Mouse (Mus musculus): ENCODE measurements around the gene Col4a6. TPM values are rescaled to one million over a fixed set of nuclear protein-coding genes. Genes with fewer than 3 reads are reported as not detected.

Col4a6 gene
- total RNA-seq, 2 experiments from 2014 or later, result 1.7 to 1.9 TPM

DNA sequence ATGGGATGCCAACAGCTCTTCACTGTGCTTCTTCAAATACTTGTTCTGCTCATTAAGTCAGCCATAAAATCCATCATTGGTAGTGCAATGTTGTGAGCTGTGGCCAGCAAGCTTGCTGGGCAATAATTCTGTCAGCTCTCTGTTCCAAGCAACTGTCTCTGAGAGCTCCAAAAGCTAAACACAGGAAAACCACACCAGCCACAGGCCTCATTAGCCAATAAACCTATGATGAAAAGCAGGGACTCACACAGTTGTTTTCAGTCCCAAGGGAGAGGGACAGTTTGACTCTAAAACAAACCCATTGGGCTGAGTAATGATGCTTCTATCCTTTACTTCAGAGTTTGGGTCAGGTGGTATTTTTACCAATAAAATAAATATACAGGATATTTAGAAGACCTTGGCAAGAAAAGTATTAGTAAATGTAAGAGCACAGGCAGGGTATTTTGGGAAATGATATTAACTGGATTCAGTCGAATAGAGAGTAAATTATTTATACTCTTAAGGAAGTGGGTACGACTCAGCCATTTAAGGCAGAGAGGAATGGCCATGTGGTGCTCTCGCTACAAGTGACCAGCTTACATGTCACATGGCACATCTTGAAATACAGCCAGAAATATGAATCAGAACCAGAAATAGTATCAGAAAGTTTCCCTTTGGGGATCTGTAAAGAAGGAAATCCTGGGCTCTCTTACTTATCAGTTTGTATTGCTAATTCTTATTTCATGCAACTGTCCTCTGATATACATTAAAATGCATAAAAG lies 181.0 kb downstream of the Col4a6 start:
- no peak for DNase-seq (ENCODE audit: extremely low spot score in 1 of 2, low spot score in 2 of 2)
- intact Hi-C loops (cut with DNase I), result no loop called here

GRCm38 (mm10) chrX:141276397-141276796 lies 197.5 kb downstream of the Col4a6 start:
- no peak for DNase-seq (ENCODE audit: extremely low spot score in 1 of 2, low spot score in 2 of 2)
- intact Hi-C loops (cut with DNase I), result no loop called here

DNA sequence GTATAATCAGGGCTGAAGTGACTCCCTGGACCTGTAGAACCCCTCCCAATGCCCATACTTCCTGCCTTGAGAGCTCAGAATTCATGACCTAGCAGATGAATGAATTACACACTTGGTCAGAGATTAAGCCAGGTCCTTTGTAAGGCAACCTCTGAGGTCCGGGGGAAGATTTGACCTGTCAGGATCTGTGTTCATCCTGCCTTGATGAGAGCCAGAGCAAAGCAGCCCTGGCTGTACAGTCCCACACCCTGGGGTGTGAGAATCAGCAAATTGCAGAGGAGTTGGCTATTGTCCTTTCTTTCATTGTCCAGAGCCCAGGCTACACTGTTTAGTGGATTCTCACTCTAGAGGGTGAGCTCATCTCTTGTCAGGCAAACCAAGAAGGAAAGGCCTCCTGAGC lies 207.9 kb downstream of the Col4a6 start:
- DNase-seq (ENCODE audit: extremely low spot score in 1 of 2, low spot score in 2 of 2), result no peak
- intact Hi-C loops (cut with DNase I), result no loop called here

- no peak for DNase-seq (ENCODE audit: extremely low spot score in 1 of 2, low spot score in 2 of 2)
- intact Hi-C loops (cut with DNase I), result no loop called here
Observed at GRCm38 (mm10) chrX:141249636-141250035, 224.2 kb downstream of the Col4a6 start.

DNA sequence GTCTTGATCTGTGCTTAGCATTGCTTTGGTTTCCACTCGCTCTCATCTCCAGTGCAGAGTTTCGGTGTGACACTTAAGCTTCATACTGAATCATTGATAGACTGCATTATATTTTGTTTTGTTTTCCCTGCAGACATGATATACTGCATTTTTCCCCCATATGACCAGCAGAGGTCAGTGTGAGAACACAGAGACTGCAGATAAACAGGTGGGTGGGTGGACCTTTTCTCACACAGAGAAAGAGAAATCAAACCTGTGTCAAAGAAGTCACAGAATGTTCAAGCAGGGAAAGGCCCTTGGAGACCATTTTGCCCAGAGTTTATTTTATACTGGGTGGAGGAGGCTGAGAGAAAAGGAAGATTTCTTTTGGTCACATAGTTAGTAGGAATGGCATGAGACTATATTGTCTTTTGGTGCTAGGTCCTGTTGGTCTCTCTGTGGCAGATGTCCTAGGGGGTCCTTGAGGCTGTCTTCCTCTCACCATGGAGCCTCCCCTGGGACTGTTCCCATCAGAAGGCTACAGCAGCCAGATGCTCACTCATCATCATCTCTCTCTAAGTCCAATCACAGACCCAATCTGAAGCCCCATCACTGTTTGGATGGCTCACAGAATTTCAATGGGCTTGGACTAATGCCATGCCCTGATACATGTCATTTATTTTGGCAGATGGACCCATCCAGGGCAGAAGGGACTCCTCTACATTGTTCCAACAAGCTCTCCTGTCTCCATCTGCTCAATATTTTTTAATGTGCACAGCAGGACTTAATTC lies 237.1 kb downstream of the Col4a6 start:
- DNase-seq (ENCODE audit: extremely low spot score in 1 of 2, low spot score in 2 of 2), result peak; percentile 4 to 20
- intact Hi-C loops (cut with DNase I), result loop anchor here (10.0 kb wide), 1 partner anchor 858 kb away; no protein-coding TSS in a partner anchor

- DNase-seq (ENCODE audit: extremely low spot score in 1 of 2, low spot score in 2 of 2), result no peak
- intact Hi-C loops (cut with DNase I), result no loop called here
Observed at GRCm38 (mm10) chrX:141228169-141228568, 245.7 kb downstream of the Col4a6 start.

DNA sequence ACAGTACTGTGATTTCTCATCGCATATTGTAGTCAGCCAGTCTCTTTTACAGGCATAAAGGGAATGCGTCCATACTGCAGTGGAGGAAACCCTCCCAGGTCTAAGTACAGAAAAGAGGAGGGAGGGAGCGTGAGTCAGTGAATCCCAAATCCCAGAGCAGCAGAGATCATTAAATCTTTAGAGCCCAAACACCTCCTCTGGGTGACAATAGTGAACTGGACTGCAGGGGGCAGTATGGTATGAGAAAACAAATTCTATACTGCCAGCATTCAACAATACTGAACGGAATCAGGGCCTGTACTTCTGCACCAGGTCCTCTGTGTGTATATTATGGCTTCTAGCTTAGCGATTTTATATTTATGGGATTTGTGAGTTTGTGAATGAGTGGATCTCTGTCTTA lies 261.1 kb downstream of the Col4a6 start:
- DNase-seq (ENCODE audit: extremely low spot score in 1 of 2, low spot score in 2 of 2), result peak; percentile 13 to 20
- intact Hi-C loops (cut with DNase I), result loop anchor here (10.0 kb wide), 1 partner anchor 972 kb away; no protein-coding TSS in a partner anchor

DNA sequence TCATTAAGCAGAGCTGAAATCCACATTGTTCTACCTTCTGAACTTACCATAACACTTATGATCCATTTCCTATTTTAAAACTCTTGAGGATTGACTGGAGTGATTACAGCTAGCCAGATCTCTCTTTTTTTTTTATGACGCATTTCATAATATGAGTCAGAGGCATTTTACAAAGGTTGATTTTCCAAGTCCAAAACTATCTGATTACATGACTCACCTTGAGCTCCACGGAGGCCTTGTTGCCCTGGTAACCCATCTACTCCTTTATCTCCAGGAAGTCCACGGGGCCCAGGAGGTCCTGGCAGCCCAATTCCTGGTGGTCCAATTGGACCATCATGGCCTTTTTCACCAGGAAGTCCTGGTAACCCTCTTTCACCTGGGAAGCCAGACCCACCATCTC lies 274.9 kb downstream of the Col4a6 start:
- DNase-seq (ENCODE audit: extremely low spot score in 1 of 2, low spot score in 2 of 2), result no peak
- intact Hi-C loops (cut with DNase I), result no loop called here

DNA sequence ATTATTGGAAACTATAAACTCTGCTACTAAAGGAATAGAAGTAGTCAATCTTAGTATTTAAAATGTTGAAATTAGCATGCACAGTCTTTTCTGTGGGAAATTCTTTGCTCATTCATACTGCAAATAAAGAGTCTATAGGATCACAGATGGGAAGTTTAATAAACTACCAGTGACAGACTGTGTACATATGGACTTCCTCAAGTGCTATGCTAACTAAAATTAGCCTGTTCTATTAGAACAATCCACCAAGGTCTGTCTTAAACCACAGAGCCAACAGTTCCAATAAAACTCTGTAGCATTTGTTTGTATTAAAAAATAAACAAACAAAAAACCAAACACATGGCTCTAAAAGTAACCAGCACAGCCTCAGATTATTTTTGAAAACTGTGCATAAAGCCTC lies 278.8 kb downstream of the Col4a6 start:
- intact Hi-C loops (cut with DNase I), result no loop called here
- DNase-seq (ENCODE audit: extremely low spot score in 1 of 2, low spot score in 2 of 2), result no peak

DNA sequence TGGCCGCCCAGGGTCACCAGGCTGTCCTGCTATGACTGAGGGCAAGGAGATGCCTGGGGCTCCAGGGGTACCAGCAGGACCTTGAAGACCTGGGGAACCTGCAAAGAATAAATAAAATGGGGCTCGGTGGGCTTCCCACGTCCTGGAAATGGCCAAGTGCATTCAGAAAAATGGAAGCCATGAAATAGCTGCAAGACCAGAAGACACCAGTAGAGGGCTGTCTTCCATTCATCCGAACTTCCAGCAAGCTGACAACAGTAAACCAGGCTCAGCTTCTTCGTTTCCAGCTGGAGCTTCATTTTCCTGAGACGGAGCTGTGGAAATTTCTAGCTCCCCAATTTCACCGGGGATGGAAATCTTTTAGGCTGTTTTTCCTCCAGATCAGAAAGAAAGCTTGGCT lies 298.5 kb downstream of the Col4a6 start:
- intact Hi-C loops (cut with DNase I), result no loop called here
- DNase-seq (ENCODE audit: extremely low spot score in 1 of 2, low spot score in 2 of 2), result peak; percentile 11 to 15

DNA sequence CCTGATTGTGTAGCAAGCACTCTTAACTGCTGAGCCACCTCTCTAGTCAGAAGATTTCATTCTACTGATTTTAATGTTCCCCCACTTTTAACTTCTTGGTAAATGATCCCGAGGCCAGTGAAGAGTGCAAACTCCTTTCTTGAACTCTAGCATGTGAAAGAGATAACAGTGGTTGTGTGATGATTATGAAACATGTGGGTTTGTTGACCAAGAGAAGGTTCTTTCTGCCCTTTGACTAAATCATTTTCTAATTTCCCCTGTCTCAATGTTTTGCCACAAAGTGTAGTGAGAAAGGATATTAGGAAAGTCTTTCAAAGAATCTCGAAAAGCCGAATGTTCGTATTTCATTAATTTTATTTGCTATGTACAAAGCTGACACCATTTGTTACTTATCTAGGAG lies 308.8 kb downstream of the Col4a6 start:
- intact Hi-C loops (cut with DNase I), result no loop called here

DNA sequence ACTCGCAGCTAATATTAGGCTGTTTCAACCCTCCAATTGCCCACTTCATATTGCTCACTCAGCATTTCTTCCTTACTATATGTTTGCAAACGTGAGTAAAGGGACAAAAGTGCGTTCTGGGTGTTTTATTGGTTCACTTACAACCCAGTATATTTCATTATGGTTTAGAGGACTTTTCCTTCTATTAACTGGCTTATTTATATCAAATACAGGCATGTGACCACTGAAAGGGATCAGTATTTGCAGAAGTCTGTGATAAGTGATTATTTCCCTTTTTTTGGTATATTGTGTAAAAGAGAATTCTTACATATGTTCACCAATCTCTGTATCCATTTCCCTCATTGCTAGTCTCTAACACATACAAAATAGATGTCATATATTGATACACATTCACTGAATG lies 313.5 kb downstream of the Col4a6 start:
- intact Hi-C loops (cut with DNase I), result no loop called here
- DNase-seq (ENCODE audit: extremely low spot score in 1 of 2, low spot score in 2 of 2), result no peak

More for the DNA sequence above, 308.8 kb downstream of the Col4a6 start:
- DNase-seq (ENCODE audit: extremely low spot score in 1 of 2, low spot score in 2 of 2), result no peak

- peak in 1 of 2 experiments; percentile 18 for DNase-seq (ENCODE audit: extremely low spot score in 1 of 2, low spot score in 2 of 2)
- intact Hi-C loops (cut with DNase I), result no loop called here
Observed at GRCm38 (mm10) chrX:141158160-141158559, 315.7 kb downstream of the Col4a6 start.

GRCm38 (mm10) chrX:141157626-141158025 lies 316.2 kb downstream of the Col4a6 start:
- DNase-seq (ENCODE audit: extremely low spot score in 1 of 2, low spot score in 2 of 2), result no peak
- intact Hi-C loops (cut with DNase I), result no loop called here

GRCm38 (mm10) chrX:141156696-141157095 lies 317.2 kb downstream of the Col4a6 start:
- intact Hi-C loops (cut with DNase I), result no loop called here
- DNase-seq (ENCODE audit: extremely low spot score in 1 of 2, low spot score in 2 of 2), result no peak

DNA sequence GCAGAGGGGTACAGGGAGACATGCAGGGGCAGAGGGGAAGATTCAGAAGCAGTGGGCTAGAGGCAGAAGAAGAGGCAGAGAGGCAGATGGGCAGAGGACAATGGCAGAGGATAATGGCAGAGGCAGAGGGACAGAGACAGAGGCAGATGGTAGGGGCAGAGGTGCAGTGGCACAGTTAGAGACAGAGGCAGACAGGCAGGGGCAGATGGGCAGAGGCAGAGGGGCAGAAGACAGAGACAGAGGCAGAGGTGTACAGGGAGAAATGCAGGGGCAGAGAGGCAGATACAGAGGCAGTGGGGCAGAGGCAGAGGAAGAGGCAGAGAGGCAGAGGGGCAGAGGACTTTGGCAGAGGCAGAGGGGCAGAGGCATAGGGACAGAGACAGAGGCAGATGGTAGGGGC lies 322.7 kb downstream of the Col4a6 start:
- DNase-seq (ENCODE audit: extremely low spot score in 1 of 2, low spot score in 2 of 2), result no peak
- intact Hi-C loops (cut with DNase I), result no loop called here

- DNase-seq (ENCODE audit: extremely low spot score in 1 of 2, low spot score in 2 of 2), result peak in 1 of 2 experiments; percentile 15
- intact Hi-C loops (cut with DNase I), result no loop called here
Observed at GRCm38 (mm10) chrX:141150290-141150689, 323.6 kb downstream of the Col4a6 start.

- intact Hi-C loops (cut with DNase I), result no loop called here
- DNase-seq (ENCODE audit: extremely low spot score in 1 of 2, low spot score in 2 of 2), result peak in 1 of 2 experiments; percentile 12
Observed at GRCm38 (mm10) chrX:141149705-141150104, 324.2 kb downstream of the Col4a6 start.

Measured in left cerebral cortex, postnatal 10 days (tissue).